Mouse (Mus musculus) urinary bladder, postnatal 14 days (tissue): ENCODE measurements at regions not wholly inside any gene's neighbourhood (a gene's known extent, or its start where the extent isn't known, plus 50 kb on each side); places are given as distances from the start of the nearest gene placed in this dataset.

ENCODE experiments used
- DNase-seq: peaks from one replicate; pipeline ENCODE4 v3.0.0; 2021; ENCODE audit warnings: low spot score

DNA sequence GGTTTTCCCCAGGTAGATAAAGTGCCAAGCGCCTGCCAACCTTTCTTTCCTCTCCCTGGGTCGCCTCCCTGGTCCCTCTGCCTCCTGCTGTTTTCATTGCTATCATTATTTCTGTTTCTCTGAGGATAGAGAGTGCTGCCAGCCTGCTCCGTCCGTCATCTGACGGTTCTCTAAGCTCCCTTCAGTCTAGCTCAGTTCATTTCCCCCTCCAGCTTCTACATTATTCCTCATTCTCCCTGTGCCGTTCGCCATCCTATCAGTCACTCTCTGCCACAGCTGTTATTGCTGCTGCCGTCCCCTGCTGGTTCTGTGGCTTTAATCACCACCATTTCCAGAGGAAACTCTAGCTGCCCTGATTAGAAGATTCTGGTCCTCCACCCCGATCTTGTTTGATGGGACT, 84.7 kb upstream of the Rfx3 start:
- DNase-seq: no peak

DNA sequence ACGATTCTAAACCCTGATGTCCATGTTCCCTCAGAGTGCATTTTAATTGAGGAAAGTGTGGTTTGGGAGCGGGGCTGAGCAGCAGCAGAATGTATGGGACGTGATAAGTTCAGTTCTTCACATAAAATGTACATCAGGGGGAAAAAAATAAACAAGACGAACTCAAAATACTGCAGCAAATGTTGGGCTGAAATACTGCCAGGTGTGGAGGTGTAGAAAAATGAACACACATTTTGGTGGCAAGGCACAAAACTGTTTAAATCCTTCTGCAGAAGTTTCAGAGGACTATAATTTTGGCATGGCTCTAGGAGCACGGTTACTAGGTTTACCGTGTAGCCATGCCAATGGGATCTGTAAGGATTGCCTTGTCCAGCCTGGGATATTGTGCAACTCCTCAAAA, 81.3 kb upstream of the Rfx3 start:
- DNase-seq: no peak

DNA sequence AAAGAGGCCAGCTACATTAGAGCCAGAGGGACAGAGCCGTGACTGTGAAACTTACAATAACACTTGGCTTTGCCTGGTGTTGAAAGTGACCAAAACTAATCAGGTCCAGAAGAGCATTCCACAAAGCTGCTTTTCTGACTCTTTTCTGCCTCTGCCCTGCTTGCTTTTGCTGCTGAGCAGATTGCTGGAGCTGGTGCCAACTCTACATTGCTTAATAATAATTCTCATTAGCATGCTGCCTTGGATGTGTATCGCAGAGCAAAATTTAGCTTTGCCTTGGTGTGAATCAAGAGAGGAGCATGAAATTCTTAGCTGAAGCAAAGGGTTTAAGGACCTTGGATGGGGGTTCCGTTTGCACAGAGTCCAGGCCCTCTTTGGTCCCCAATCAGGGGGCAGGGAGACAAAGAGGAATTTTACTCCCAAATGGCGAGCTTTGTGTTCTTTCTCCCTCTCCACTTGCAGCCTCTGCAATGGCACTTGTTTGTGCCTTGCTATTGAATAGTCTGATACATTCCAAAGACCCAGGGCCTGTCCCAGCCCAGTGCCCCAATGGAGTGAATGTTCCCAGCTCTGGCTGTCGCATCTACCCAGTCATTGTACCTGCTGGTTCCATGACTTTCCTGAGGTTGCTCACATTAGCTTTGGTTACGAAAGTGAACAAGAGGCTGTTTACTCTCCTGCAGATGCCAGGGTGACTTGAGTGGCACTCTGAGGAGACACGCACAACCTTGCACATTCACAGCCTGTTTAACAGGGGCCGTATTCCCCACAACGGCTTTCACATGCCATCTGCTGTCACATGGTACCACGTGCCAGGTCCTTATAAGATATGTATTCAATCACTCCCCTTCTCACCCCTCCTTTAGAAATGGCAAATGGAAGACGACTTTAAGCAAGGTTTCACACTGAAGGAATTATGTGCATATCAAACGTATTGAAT, 76.9 kb upstream of the Rfx3 start:
- no peak for DNase-seq

DNA sequence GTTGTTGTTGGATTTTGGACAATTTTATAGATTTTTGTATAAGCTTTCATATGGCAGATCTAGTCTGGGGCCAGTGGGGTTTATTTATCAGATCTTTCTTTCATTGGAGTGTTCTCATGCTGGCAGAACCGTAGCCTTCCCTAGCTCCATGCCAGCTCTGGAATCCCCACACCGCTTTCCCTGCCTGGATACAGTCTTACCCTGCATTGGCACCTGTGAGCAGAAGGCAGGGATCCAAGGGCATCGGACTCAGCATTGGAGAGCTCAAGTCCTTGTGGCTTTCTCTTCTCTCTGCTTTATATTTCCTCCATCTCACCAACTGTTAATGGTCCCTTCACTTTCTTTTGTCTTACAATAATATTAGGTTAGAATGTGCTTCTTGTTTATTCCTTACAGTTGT, 59.4 kb upstream of the Rfx3 start:
- no peak for DNase-seq
